Mouse (Mus musculus) kidney, postnatal 14 days (tissue): ENCODE data around the gene Scrn3.

ENCODE experiments used
- DNase-seq: peaks from one replicate; pipeline ENCODE4 v3.0.0; 2022; ENCODE audit warnings: mixed read lengths

The Scrn3 gene

GRCm38 (mm10) chr2:73319218-73319617 is 6.8 kb downstream of the Scrn3 start:
- no peak for DNase-seq

DNA sequence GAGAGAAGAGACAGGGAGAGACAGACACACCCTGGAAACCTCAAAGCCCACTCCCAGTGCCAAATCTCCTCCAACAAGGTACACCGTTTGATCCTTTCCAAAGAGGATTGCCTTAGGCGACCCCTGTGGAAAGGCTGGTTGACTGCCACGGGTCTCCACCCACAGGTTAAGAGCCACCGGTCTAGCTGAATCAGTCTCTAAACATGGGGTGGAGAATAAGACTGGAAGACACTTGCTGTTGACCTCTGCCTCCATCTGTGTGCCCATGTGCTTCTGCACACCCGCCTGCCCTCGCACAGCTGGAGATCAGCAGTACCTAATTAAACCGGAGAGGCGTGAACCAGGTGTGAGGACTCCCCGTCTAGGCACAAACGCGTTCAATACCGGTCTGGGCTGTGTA is 10.6 kb downstream of the Scrn3 start:
- no peak for DNase-seq

DNA sequence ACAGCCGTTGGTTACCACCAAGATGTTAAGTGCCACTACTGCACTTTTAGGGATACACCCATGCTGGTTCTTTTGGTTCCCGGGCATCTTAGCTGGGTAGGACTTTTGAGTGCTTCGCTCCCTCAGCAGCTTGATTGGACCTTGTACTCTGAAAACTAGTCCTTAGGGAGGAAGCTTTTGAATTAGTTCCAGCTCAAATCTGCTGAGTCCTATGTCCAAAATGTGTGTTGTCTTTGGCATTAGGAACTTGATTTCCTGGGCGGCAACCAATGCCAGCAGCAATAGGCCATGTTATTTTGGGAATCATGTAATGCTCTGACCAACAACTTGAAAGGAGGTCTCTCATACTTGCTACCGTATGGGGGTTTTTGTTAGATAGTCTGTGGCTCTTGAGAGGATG is 13.5 kb downstream of the Scrn3 start:
- DNase-seq, result peak; percentile 62

- no peak for DNase-seq
These were observed 23.5 kb downstream of the Scrn3 start for GRCm38 (mm10) chr2:73335949-73336348.

- DNase-seq, result no peak
These were observed 26.0 kb downstream of the Scrn3 start for GRCm38 (mm10) chr2:73338415-73338814.

GRCm38 (mm10) chr2:73343701-73344100 is 31.3 kb downstream of the Scrn3 start:
- DNase-seq, result no peak

GRCm38 (mm10) chr2:73345204-73345603 is 32.8 kb downstream of the Scrn3 start:
- no peak for DNase-seq

DNA sequence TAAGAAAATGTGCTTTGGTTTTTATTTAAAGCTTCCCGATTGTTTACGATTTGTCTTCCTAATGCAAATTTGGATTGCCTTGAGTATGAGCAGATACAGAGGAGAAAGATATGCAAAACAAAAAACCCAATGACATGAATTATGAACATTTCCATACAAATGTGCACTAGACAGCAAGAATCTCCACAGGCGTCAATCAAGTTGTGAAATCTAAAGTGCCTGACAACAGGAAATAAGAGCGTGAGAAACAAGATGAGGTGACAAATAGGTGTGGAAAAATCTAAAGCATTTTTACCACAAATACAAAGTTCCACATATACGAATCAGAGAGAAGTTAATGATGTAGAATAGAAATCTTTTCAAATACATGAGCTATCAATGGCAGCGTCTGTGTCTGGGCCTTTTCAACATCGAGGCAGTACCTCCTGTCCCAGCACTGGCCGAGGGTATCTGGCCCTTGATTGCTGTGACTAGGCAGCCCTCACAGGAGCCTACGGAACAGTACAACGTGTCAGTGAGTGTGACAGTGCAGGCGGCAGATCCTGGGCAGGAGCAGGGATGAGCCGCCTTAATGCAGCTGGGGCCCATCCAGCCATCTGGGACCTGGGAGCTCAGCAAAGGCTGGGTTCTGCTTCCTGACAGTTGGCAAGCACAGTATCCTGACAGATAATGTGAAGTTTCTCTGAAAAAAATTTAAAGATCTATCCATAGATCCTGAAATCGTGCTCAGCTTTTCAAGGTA is 34.1 kb downstream of the Scrn3 start:
- no peak for DNase-seq

- no peak for DNase-seq
These were observed 34.7 kb downstream of the Scrn3 start for GRCm38 (mm10) chr2:73347136-73347535.

GRCm38 (mm10) chr2:73347766-73348165 is 35.4 kb downstream of the Scrn3 start:
- no peak for DNase-seq

DNA sequence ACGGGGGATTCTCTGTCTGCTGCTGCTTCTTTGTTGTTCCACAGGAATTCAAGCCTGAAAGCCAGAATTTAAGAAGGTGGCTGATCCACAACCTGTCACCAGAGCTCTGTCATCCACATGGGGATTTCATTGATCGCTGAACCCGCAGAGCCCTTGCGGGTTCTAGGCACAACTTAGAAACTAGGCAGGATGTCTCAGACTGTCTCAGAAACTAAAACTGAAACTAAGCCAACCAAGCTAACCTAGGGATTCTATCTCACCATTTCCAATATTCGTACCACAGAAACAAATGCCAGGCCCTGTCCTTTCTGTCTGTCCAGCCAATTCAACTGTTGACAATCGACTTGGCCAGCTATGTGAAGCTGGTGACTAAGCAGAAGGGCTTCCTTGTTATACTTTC is 35.8 kb downstream of the Scrn3 start:
- DNase-seq, result no peak

- DNase-seq, result peak; percentile 50
These were observed 39.1 kb downstream of the Scrn3 start for GRCm38 (mm10) chr2:73351496-73351895.

DNA sequence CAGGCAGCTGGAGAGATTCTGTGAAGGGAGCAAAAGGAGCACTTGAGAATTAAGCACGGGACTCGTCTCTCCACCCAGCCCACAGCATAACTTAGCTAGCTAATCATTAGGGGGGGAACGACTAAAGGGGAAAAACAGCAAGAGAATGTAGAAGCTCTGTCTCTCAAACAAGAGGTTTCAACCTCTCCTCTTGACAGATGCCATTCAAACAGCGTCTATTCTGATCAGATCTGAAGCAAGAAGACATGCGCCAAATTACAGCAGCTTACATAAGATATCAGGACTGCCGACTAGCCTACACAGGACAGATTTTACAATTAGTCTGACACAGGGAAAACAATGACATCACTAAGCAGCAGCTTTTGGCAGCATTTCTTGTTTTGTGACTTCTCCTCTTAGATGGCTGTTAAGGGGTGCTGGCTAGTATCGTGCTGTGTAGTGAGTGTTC is 39.5 kb downstream of the Scrn3 start:
- DNase-seq, result peak; percentile 39

DNA sequence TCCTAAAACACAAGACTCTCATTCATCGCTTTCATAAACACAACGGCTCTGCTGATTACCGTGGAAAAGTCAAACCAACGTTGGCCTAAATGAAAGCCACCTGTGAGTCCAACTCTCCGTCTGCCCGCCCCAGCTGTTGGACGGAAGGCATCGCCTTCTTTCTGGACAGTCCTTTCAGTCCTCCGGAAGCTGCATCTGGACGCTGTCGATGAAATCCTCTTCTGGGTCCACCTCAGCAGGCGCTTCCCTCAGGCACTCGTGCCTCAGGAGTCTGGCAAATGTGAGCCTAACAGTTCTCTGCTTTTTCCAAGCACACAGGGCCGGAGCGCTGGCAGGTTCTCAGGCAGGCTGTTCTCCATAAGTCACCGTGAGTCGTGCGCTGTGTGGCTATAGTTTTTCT is 44.6 kb downstream of the Scrn3 start:
- no peak for DNase-seq

GRCm38 (mm10) chr2:73359941-73360340 is 47.5 kb downstream of the Scrn3 start:
- DNase-seq, result peak; percentile 22

DNA sequence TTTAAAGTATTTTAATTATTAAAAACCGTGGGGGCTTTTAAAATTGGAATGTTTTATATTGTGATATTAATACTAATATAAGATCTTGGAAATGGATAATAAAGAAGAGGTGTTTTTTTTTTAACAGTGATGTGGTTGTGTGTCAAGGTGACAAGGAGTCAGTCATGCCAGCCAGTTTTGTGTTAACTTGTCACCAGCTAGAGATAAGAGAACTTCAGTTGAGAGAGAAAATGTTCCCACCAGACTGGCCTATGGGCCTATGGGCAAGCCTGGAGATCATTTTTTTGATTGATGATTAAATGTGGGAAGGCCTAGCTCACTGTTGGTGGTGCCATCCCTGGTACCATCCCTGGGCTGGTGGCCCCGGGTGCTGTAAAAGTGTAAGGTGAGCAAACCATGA is 48.1 kb downstream of the Scrn3 start:
- DNase-seq, result no peak

DNA sequence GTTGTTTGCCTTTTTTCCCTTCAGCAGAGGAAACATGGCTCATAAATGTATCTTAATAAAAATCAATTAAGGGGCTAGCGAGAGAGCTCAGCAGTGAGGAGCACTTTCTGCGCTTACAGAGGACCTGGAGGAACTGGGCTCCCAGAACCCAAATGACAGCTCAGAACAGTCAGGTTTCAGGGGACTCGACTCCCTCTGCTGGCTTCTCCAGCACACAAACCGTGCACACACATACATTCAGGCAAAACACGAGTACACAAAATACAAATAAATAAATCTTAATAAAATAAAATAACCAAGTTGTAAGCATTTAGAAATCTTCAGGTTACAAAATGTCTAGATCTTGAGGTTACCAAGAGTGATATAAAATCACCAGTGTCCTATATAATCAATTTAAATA is 51.0 kb downstream of the Scrn3 start:
- no peak for DNase-seq

GRCm38 (mm10) chr2:73371530-73372335 is 59.3 kb downstream of the Scrn3 start:
- no peak for DNase-seq

DNA sequence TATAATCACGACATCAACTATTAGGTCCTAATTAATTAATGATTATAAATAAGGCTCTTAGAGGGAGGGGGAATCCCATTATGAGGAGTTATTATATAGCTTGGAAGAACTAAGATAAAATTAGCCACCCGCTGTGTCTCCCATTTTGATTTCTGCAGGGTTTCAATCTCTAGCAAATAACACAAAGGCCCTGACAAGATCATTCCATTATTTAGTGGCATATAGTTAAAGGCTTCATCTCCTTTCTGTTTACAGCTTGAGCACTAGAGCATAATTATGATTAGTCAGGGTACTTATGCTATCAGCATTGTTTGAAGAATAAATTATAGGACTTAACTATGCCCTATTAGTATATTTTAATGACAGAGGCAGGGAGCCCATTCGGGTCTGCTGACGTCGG is 65.9 kb downstream of the Scrn3 start:
- no peak for DNase-seq

DNA sequence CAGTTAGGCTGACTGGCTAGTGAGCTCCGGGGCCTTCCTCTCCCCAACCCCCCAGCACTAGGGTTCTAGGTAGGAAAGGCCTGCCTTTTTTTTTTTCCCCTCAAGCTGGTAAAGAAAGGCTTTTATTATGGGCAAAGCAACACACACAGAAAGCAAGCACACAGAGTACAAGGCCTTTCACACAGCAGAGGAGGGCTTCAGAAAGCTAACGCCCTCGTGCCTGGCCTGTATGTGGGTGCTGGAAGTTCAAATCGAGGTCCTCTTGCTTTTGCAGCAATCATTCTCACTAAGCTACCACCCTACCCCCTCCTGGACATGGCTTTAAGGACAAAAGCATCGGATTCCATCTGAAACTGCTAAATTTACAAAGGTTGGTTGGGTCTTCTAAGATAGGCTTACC is 67.3 kb downstream of the Scrn3 start:
- no peak for DNase-seq

DNA sequence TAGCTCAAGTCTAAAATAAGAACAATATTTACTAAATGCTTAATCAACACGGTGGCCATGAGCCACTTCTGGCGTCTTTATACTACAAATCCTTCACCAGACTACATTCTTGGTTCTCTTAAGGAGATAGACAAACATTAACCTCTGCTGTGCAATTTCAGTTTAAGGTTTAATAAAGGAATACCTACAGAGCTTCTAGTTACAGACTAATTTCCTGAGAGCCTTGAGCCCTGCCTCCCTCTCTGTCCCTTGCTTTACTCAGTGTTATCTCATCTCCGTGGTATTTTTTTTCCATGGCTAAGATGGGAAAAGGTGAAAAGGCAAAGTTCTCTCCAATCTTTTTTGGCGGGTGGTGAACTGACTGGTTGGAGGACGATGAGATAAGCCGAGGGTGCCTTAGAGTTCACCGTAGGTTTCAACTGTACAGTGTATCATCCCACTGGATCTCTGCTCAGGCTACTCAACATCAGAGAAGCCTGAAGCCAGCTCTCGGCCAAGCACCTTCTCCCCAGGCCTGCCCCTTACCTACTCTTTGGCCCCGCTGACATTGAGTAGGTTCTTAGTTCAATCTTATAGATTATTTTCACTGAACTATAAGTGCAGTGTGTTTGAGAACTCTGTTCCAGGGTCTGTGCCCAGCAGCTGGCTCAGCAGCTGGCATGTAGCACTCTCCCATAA is 68.0 kb downstream of the Scrn3 start:
- DNase-seq, result peak; percentile 7

DNA sequence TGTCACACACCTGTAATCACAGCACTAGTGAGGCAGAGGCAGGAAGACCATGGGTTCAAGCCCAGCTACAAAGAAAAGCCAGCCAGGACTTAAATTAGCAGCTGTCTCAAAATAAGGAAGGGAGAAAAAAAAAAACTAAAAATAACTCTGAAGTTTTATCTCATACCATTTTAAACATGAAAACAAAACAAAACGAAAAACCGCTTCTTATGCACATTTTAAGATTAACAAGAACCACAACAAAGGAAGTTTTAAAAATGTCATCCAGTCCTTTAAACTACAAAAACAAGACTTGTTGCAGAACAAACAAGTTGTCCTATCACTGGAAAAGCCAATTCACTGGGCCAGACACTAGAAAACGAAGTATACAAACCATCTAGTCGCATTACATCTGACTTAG is 72.8 kb downstream of the Scrn3 start:
- DNase-seq, result no peak

GRCm38 (mm10) chr2:73385641-73386355 is 73.4 kb downstream of the Scrn3 start:
- no peak for DNase-seq
